Mouse (Mus musculus): ENCODE data around the gene Morc4.

- TF ChIP-seq SIN3A (IDR thresholded peaks at IDR 0.05; ENCODE audit: low read length) = no peak
- no peak for TF ChIP-seq SMC3 (IDR thresholded peaks at IDR 0.05; ENCODE audit: low read depth, low read length)
- TF ChIP-seq POLR2AphosphoS2 (IDR thresholded peaks at IDR 0.05; ENCODE audit: low read depth, low read length) = no peak
- no peak for TF ChIP-seq EP300 (IDR thresholded peaks at IDR 0.05; ENCODE audit: low read length)
- no peak for TF ChIP-seq E2F4 (IDR thresholded peaks at IDR 0.05; ENCODE audit: insufficient replicate concordance, low read depth, low read length)
Measured at GRCm38 (mm10) chrX:139841091-139841490, 30.4 kb downstream of the Morc4 start.
